Mouse (Mus musculus) liver, embryonic 11.5 days (tissue): Measurements from ENCODE around the gene Gm28308. TPM values are rescaled to one million over a fixed set of nuclear protein-coding genes. Genes with fewer than 3 reads are reported as not detected.

ENCODE experiments used
- ATAC-seq: fragments of 200-750 bp; cut with Nextera tagmentation; replicated peaks from 2 replicates; pipeline ENCODE4 v1.8.0; 2017; ENCODE audit warnings: moderate number of reproducible peaks, mild to moderate bottlenecking, moderate TSS enrichment, moderate library complexity; ENCODE audit not compliant: low FRiP score
- DNase-seq: peaks from one replicate; pipeline ENCODE4 v3.0.0-alpha.2; 2017; ENCODE audit warnings: low spot score
- H3K27ac ChIP-seq: fragments of 300-500 bp; sonication (generic); 2 replicates; pipeline ENCODE4 v1.5.1; 2014; ENCODE audit warnings: mild to moderate bottlenecking, low read depth, low read length, control low read depth
- H3K27me3 ChIP-seq: fragments of 300-500 bp; sonication (generic); replicated peaks from 2 replicates; pipeline ENCODE4 v1.6.1; 2014; ENCODE audit warnings: low read length, mixed read lengths; ENCODE audit not compliant: control insufficient read depth, insufficient read depth
- H3K36me3 ChIP-seq: fragments of 300-500 bp; sonication (generic); 2 replicates; pipeline ENCODE4 v1.6.1; 2014; ENCODE audit warnings: mild to moderate bottlenecking, low read length, moderate library complexity, mixed read lengths; ENCODE audit not compliant: control insufficient read depth, insufficient read depth
- H3K4me1 ChIP-seq: fragments of 300-500 bp; sonication (generic); replicated peaks from 2 replicates; pipeline ENCODE4 v1.6.1; 2014; ENCODE audit warnings: low read length, mixed read lengths; ENCODE audit not compliant: control insufficient read depth, insufficient read depth
- H3K4me2 ChIP-seq: fragments of 300-500 bp; sonication (generic); 2 replicates; pipeline ENCODE4 v1.6.1; 2014; ENCODE audit warnings: mild to moderate bottlenecking, control low read depth, moderate library complexity
- H3K4me3 ChIP-seq: fragments of 300-500 bp; sonication (generic); 2 replicates; pipeline ENCODE4 v1.5.1; 2014; ENCODE audit warnings: low read depth, low read length, control low read depth
- H3K9ac ChIP-seq: fragments of 300-500 bp; sonication (generic); 2 replicates; pipeline ENCODE4 v1.6.1; 2014; ENCODE audit warnings: low read depth, low read length, control low read depth
- H3K9me3 ChIP-seq: fragments of 300-500 bp; sonication (generic); 2 replicates; pipeline ENCODE4 v1.6.1; 2016; ENCODE audit warnings: low read length, inconsistent platforms, mixed read lengths; ENCODE audit not compliant: control insufficient read depth
- WGBS: fragments of 180-500 bp; shearing (Covaris S2); extraction: QIAGEN DNeasy Blood & Tissue Kit; methylation state at CpG from one replicate; pipeline ENCODE4 v1.1.7; 2014; 5-methylcytosine and 5-hydroxymethylcytosine counted together
- polyA plus RNA-seq: library from polyadenylated mRNA; unstranded; fragments of >200 nt; fragmentation: Nextera tagmentation; extraction: Ambion mirVana; gene quantifications from 2 replicates; pipeline ENCODE4 v1.2.1, GENCODE M21; 2014

The Gm28308 gene
- polyA plus RNA-seq, 1 experiment from 2014 or later, result not detected

DNA sequence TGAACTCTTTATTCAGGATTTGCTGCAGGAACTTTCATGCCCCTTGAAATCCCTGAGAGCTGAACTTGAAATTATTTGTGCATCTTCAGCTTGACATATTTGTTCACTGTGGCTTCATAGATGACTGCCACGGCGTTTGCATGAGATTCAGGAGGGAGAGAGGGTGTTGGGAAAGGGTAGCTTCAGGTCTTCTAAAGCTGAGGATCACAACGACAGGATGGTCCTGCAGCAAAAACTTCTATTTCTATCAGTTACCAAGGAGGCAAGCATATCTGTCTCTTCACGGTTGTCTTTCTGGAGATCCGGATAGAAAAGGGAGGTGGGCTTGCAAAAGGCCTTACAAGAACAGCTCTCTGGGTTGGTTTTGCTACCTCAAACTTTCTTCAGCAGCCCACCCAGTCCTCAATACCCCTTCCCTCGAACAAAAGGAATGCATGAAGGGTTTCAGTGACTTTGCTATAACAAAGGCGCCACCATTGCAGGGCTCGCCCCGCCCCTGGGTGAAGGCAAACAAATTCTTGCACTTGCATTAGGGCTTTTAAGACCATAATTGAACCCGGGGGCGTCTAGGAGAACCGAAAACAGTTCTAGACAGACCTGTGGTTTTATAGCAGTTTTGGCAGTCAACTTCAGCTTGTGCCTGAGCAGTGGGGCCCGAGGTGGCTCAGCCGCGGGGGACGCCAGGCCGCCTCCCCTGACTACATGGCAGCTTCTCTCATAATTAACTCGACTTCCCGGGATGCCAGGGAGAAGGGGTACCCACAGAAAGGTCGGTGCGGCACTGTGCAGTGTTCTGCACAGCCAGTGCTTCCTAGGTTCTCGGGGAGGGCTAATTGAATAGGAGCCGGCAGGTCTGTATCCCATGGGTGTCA lies 34.9 kb upstream of the Gm28308 start:
- H3K9me3 ChIP-seq, result no peaks in the 10 kb centered on the region
- no peaks in the 10 kb centered on the region for H3K4me1 ChIP-seq
- ATAC-seq (no peak), DNase-seq (peak; percentile 39)
- WGBS, result 3% methylated on average over 23 of the region's 23 CpGs
- no peak overlapping the region for H3K4me2 ChIP-seq
- H3K4me3 ChIP-seq, result no peak overlapping the region
- H3K9ac ChIP-seq, result no peak overlapping the region
- peaks cover 100% of the 10 kb centered on the region for H3K27me3 ChIP-seq
- no peaks in the 10 kb centered on the region for H3K36me3 ChIP-seq
- no peak overlapping the region for H3K27ac ChIP-seq

DNA sequence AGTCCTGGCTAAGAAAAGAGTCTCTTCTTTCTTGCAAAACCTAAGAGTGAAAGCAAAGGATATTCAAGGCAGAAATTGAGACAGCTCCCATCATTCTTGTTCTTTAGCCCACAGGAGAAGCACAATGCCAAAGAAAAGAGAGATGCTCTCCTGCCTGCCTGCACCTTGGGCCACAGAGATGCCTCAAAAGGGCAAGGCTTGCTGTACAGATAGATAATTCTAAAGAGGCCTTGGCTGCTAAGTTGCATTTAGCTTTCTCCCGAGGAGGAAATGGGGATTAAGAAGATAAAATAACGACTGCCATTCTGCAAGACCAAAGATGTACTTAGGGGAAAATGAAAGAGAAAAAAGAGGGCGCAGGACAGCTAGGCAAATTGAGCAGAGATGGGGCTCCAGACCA lies 33.8 kb upstream of the Gm28308 start:
- DNase-seq (no peak), ATAC-seq (no peak)
- WGBS, result 4% methylated on average over 3 of the region's 3 CpGs
- Histone ChIP-seq H3K36me3 (no peaks in the 10 kb centered on the region), H3K4me2 (no peak overlapping the region), H3K9ac (no peak overlapping the region), H3K4me3 (no peak overlapping the region), H3K9me3 (no peaks in the 10 kb centered on the region), H3K4me1 (no peaks in the 10 kb centered on the region), H3K27me3 (peaks cover 100% of the 10 kb centered on the region), H3K27ac (no peak overlapping the region)

DNA sequence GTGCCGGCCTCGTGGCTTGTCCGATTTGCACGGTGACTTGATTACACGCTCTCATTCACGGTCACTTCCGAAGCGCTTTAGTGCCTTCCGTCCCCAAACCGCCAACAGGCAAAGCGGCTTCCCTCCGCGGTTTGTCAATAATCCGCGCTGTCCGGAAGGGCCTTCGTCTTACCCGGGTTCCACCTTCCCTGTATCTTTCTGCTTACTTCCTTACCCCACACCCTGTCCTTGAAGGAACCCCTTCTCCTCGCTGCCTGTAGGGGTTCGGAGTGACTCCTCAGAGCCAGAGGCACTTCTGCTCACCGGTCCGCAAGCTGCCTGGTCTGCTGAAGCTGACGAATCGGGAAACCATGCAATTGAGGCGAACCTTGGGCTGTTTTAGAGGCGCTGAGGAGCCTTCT lies 33.3 kb upstream of the Gm28308 start:
- Histone ChIP-seq H3K4me2 (no peak overlapping the region), H3K9ac (no peak overlapping the region), H3K9me3 (no peaks in the 10 kb centered on the region), H3K36me3 (no peaks in the 10 kb centered on the region), H3K4me3 (no peak overlapping the region), H3K4me1 (no peaks in the 10 kb centered on the region), H3K27me3 (peaks cover 100% of the 10 kb centered on the region), H3K27ac (no peak overlapping the region)
- no peak for ATAC-seq
- peak; percentile 43 for DNase-seq
- under 1% methylated on average over 26 of the region's 26 CpGs for WGBS

DNA sequence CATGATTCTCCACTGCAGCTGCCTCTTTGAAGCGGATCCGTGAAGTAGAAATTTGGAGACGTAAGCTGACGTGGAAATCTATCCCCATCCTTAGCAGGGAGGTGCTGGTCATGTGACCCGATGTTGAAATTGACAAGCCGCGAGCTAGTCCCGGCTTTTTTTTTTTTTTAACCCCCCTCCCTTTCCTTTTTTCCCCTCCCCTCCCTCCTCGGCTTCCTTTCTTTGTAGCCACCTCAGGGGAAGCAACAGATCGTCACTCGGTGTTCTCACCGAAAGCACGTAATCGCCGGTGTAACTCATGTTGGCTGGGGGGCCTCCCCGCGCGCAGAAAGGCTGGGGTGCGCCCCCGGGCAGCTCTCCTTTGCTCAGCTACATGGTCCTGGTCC lies 32.6 kb upstream of the Gm28308 start, which contains the start of gene Hoxa11:
Gene Hoxa11, minus strand, starts transcription at position 54 of the 386 bp plus-strand sequence.
- WGBS, result 1% methylated on average over 20 of the region's 20 CpGs
- Histone ChIP-seq H3K9me3 (no peaks in the 10 kb centered on the region), H3K4me3 (0 out of 2 replicates have a peak within 1 kb of the TSS, but pooled peaks have one; percentile 10), H3K36me3 (no peaks in the 10 kb centered on the region), H3K27ac (no peak within 1 kb of the TSS), H3K9ac (no peak within 1 kb of the TSS), H3K27me3 (peaks cover 100% of the 10 kb centered on the region), H3K4me1 (no peaks in the 10 kb centered on the region), H3K4me2 (no peak within 1 kb of the TSS)
- ATAC-seq, result no peak
- no peak for DNase-seq

DNA sequence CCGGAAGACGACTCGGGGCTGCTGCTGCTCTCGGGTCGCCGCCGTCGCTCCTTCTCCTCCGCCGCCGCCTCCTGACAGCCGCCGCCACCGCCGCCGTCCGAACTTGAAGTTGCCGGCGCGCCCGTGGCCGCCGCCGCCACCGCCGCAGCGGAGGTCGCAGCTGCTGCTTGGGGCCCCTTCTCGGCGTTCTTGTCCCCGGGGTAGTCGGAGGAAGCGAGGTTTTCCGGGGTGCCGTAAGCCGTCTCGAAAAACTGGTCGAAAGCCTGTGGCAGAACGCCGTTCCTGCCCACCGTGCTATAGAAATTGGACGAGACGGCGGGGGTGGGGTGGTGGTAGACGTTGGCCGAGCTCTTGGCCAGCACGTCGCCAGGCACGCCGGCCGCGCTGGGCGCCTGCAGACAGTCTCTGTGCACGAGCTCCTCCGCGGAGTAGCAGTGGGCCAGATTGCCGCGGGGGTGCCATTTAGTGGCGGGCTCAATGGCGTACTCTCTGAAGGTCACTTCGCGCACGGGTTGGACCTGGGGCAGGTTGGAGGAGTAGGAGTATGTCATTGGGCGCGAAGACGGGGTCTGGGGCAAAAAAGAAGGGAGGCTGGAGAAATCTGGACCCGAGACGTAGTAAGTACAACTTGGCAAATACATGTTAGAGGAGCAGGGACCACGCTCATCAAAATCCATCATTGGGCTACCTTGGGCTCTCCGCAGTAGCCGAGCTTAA lies 32.1 kb upstream of the Gm28308 start:
- Histone ChIP-seq H3K4me1 (no peaks in the 10 kb centered on the region), H3K27ac (no peak overlapping the region), H3K27me3 (peaks cover 100% of the 10 kb centered on the region), H3K9me3 (no peaks in the 10 kb centered on the region), H3K36me3 (no peaks in the 10 kb centered on the region), H3K4me3 (0 out of 2 replicates have a peak overlapping the region, but pooled peaks have one; percentile 10), H3K9ac (no peak overlapping the region), H3K4me2 (no peak overlapping the region)
- DNase-seq, result peak; percentile 57
- WGBS, result 2% methylated on average over 65 of the region's 71 CpGs
- ATAC-seq, result no peak

DNA sequence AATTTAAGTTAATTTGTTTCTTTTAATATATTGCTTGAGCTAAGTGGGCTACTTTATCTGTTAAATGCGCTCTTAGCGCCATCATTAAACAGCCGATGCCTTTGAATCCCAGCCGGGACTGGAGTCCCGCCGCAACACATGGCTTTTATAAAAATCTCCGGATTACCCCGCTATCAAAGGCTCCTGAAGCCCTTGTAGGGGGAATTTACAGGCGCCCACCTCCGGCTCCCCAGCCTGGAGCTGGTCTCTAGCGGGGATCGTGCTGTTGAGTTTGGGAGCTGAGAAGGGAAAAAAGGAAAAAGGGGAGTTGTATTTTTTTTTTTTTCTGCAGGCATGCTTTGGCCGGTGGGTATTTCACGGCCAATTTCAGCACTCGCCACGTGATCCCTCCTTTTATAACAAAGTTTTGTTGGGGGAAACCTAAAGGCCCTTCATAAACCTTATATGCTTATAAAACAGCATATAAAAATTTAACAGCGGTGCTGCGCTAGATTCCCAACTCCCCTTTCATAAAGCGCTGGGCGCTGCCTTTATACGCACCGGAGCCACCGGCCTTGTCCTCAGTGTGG lies 31.4 kb upstream of the Gm28308 start:
- ATAC-seq (no peak), DNase-seq (no peak)
- Histone ChIP-seq H3K9me3 (no peaks in the 10 kb centered on the region), H3K27ac (no peak overlapping the region), H3K27me3 (peaks cover 100% of the 10 kb centered on the region), H3K4me1 (no peaks in the 10 kb centered on the region), H3K4me2 (no peak overlapping the region), H3K4me3 (0 out of 2 replicates have a peak overlapping the region, but pooled peaks have one; percentile 10), H3K36me3 (no peaks in the 10 kb centered on the region), H3K9ac (no peak overlapping the region)
- 2% methylated on average over 23 of the region's 23 CpGs for WGBS

DNA sequence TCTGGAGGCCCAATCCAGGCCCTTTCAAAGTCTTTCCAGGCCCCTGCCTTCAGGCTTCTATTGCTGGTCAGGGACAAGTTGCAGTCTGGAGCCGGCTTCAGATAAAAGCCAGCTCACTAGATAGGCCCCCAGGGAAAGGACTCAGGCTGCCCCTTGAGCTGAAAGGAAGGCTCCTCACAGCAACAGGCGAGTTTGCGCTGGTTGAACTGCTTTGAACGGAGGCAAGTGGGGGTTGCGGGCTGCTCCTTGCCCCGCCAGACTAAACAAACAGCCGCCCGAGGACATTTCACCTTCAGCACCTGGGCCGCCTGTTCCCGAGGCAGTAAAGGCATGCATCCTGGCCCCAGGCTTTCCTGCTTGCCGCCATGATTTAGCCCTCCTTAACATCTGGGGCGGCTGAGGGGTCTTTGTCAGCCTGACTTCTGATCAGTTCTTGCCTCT lies 30.6 kb upstream of the Gm28308 start:
- no peak for DNase-seq
- 3% methylated on average over 12 of the region's 12 CpGs for WGBS
- no peak overlapping the region for H3K27ac ChIP-seq

DNA sequence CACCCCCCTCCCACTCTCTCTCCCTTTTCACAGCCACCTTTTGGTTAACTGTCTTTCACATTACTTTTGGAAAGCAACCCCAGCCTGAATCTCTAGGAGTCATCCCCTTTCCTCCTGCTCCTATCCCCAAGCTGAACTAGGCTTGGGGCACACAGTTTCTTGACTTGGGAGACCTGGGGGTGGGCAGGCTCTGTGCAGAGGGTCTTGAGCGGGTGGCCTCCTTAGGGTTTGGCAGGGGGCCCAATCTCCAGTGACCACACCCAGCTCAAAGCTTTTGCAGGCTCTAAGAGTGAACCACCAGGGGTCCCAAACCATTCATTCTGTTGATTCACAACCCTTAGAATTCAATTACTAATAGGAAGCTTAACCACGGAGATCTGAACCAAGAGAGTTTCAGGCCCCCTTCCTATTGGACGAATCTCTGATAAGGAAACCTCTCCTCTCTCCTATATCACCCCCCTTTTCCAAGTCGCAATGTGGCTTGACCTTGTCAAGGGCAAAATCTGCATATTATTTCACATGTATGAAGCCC lies 29.7 kb upstream of the Gm28308 start:
- DNase-seq (no peak), ATAC-seq (no peak)

More for the DNA sequence above, 30.6 kb upstream of the Gm28308 start:
- H3K9ac ChIP-seq, result no peak overlapping the region
- H3K4me2 ChIP-seq, result no peak overlapping the region
- H3K36me3 ChIP-seq, result no peaks in the 10 kb centered on the region
- ATAC-seq, result no peak
- H3K27me3 ChIP-seq, result peaks cover 98% of the 10 kb centered on the region
- no peaks in the 10 kb centered on the region for H3K4me1 ChIP-seq
- no peak overlapping the region for H3K4me3 ChIP-seq
- no peaks in the 10 kb centered on the region for H3K9me3 ChIP-seq

More for the DNA sequence above, 29.7 kb upstream of the Gm28308 start:
- Histone ChIP-seq H3K4me2 (no peak overlapping the region), H3K9ac (no peak overlapping the region), H3K4me3 (no peak overlapping the region), H3K27ac (no peak overlapping the region), H3K4me1 (no peaks in the 10 kb centered on the region), H3K9me3 (no peaks in the 10 kb centered on the region), H3K36me3 (no peaks in the 10 kb centered on the region), H3K27me3 (peaks cover 98% of the 10 kb centered on the region)
- 3% methylated on average over 4 of the region's 4 CpGs for WGBS
